Mouse (Mus musculus) lung, adult 2 months (tissue): ENCODE data around the gene Gtf2ird2. TPM values are rescaled to one million over a fixed set of nuclear protein-coding genes. Genes with fewer than 3 reads are reported as not detected.

Experiments
- DNase-seq: peaks from one replicate; pipeline ENCODE4 v3.0.0; 2022
- H3K4me1 ChIP-seq: fragments of 200-500 bp; 2 replicates; pipeline ENCODE4 v1.6.1; 2011; ENCODE audit warnings: low read length; ENCODE audit not compliant: control insufficient read depth, insufficient read depth
- H3K4me3 ChIP-seq: fragments of 200-500 bp; replicated peaks from 2 replicates; pipeline ENCODE3; 2011; ENCODE audit warnings: low read depth, mild to moderate bottlenecking, control low read depth, low read length; ENCODE audit errors: extremely low read depth
- CTCF ChIP-seq: fragments of 200-500 bp; IDR thresholded peaks from 2 replicates; pipeline ENCODE4 v1.5.1; 2011; ENCODE audit warnings: mild to moderate bottlenecking, low read length, control low read depth; ENCODE audit not compliant: insufficient read depth
- POLR2A ChIP-seq: fragments of 200-500 bp; IDR thresholded peaks from 2 replicates; pipeline ENCODE4 v1.6.1; 2011; ENCODE audit warnings: low read depth, mild to moderate bottlenecking, control low read depth, low read length, borderline replicate concordance; ENCODE audit errors: extremely low read depth
- WGBS: fragments of 180-500 bp; shearing (Covaris S2); methylation state at CpG from one replicate; pipeline ENCODE4 v1.1.7; 2018; 5-methylcytosine and 5-hydroxymethylcytosine counted together
- polyA plus RNA-seq: library from polyadenylated mRNA; depleted of rRNA; stranded (reverse); fragments of >200 nt; gene quantifications from 2 replicates; pipeline ENCODE4 v1.2.3, GENCODE M21; 2012

The Gtf2ird2 gene
- polyA plus RNA-seq, 1 experiment: 5.4 TPM

GRCm38 (mm10) chr5:134178536-134178935 is 5.3 kb upstream of the Gtf2ird2 start:
- TF ChIP-seq CTCF (no peak), POLR2A (no peak)
- WGBS: 61% methylated on average over 7 of the region's 7 CpGs
- H3K4me3 ChIP-seq: no peak overlapping the region
- H3K4me1 ChIP-seq: peaks cover 4% of the 10 kb centered on the region; the same call in 1 of the 2 replicates
- DNase-seq: no peak

DNA sequence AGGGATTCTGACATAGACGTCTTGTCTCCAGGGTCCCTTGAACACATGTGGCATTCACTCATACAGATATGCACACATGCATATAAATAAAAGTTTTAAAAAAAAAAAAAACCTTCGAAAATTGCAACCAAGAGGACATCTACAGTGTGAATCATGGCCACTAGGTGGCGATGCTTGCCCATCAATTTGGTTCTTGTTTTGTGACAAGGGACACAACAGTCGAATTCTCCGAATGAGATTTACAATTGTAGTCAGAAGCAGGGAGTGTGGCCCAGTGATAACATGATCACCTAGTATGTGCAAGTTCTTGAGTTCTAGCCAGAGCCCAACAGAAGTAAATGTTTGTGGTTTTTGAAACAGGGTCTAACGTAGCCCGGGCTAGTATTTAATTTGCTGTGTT is 3.9 kb upstream of the Gtf2ird2 start:
- peak; percentile 78 for DNase-seq
- TF ChIP-seq POLR2A: no peak
- peak; percentile 47 for TF ChIP-seq CTCF
- peaks cover 6% of the 10 kb centered on the region; the same call in 1 of the 2 replicates for H3K4me1 ChIP-seq
- 18% methylated on average over 7 of the region's 7 CpGs for WGBS
- H3K4me3 ChIP-seq: no peak overlapping the region

DNA sequence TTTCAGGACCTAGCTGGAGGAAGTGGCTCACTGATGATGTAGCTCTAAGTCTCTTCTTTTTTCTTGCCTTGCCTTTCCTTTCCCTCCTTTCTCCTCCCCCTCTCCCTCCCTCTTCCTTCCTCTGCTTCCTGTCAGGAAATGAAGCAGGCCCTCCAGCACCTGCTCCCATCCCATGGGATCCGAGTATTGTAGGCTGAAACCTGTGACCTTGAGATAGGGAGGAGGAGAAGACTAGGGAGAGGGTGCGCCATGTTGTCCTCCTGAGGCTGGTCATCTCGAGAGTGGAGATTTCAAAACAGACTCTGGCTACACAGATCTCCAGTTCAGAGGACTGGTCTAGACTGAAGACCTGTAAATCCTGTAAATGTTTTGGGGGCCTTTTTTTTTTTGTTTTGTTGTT is 1.6 kb upstream of the Gtf2ird2 start:
- no peak for DNase-seq
- WGBS: 43% methylated on average over 3 of the region's 3 CpGs
- TF ChIP-seq CTCF (no peak), POLR2A (no peak)
- Histone ChIP-seq H3K4me1 (peaks cover 6% of the 10 kb centered on the region; the same call in 1 of the 2 replicates), H3K4me3 (no peak overlapping the region)

DNA sequence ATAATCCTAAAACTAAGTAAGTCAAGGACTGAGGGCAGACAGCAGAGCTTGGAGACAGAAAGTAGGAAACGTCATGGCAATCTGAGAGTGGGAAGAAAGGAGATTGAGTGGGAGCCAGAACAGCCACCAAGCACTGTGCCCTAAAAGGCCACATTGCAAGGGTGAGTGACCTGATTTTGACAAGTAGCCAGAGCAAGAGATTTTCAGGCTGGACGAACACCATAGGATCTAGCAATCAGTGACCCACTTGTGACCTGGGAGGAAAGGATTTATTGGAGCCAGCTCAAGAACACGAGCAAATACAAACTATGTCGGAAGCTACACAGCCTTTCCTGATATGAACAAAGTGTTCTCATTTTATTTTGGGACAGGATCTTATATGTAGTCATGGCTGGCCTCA is 1.1 kb upstream of the Gtf2ird2 start:
- 28% methylated on average over 4 of the region's 4 CpGs for WGBS
- TF ChIP-seq POLR2A (no peak), CTCF (no peak)
- H3K4me3 ChIP-seq: no peak overlapping the region
- peaks cover 6% of the 10 kb centered on the region; the same call in 1 of the 2 replicates for H3K4me1 ChIP-seq
- DNase-seq: peak; percentile 20

DNA sequence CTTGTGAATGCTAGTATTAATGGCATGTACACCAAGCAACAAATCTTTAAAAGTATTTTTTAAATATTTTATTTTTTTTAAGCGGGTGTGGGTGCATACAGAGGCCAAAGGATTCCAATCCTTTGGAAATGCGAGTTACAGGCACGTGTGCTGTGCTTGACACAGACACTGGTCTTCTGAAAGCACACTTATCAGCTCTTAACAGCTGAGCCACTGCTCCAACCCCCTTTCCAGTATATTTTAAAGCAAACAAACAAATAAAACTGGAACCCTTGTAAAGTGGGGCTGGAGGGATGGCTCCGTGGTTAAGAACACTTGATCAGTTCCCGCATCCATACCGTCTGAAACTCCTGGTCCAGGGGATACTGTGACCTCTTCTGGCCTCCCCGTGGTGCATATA is 657 bp upstream of the Gtf2ird2 start:
- H3K4me3 ChIP-seq: no peak overlapping the region
- no peak for TF ChIP-seq POLR2A
- no peak for TF ChIP-seq CTCF
- no peak for DNase-seq
- 34% methylated on average over 7 of the region's 7 CpGs for WGBS
- peaks cover 6% of the 10 kb centered on the region; the same call in 1 of the 2 replicates for H3K4me1 ChIP-seq

GRCm38 (mm10) chr5:134186059-134186458 is 2.2 kb downstream of the Gtf2ird2 start:
- WGBS: 81% methylated on average over 3 of the region's 3 CpGs
- H3K4me1 ChIP-seq: peaks cover 6% of the 10 kb centered on the region; the same call in 1 of the 2 replicates
- DNase-seq: no peak
- H3K4me3 ChIP-seq: no peak overlapping the region
- TF ChIP-seq POLR2A (no peak), CTCF (no peak)

GRCm38 (mm10) chr5:134186961-134187731 is 3.3 kb downstream of the Gtf2ird2 start:
- H3K4me1 ChIP-seq: peaks cover 6% of the 10 kb centered on the region; the same call in 1 of the 2 replicates
- WGBS: 61% methylated on average over 4 of the region's 4 CpGs
- H3K4me3 ChIP-seq: no peak overlapping the region
- TF ChIP-seq POLR2A (no peak), CTCF (peak; percentile 94)
- peak; percentile 68 for DNase-seq

DNA sequence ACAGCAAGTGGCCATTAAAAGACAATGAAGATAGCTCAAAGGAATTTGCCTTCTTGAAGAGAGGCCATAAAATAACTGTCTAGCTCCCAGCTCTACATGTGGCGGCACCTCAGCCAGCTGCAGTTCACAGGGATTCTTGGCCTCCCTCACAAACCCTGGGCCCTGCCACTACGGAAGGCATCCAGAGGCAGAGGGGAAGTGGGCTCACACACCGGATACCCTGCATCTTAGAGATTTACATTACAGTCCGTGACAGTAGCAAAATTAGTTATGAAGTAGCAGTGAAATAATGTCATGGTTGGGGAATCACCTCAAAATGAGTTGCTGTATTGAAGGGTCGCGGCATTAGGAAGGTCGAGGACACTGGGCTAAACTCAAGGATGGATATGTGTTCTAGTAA is 4.8 kb downstream of the Gtf2ird2 start:
- TF ChIP-seq CTCF (no peak), POLR2A (no peak)
- Histone ChIP-seq H3K4me3 (no peak overlapping the region), H3K4me1 (0 out of 2 replicates have a peak, but pooled peaks cover 1% of the 10 kb centered on the region)
- DNase-seq: no peak
- 68% methylated on average over 7 of the region's 7 CpGs for WGBS

DNA sequence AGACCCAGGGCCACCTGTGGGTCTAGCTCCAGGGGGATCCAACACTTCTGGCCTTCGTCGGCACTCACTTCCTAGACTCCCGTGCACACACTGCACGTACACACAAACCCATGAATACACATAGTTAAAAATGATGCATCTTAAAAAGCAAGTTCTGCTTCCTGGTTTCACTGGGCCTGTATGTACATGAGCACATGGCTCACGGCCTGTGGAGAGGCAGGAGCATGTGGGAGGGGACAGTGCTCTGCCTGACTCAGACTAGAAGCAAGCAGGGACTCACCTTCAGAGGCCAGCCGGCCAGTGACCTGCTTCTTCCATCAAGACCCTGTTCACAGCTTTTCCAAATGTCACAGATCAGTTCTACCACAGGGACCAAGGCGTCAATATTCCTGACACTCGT is 9.8 kb downstream of the Gtf2ird2 start:
- WGBS: 85% methylated on average over 8 of the region's 8 CpGs
- no peaks in the 10 kb centered on the region for H3K4me1 ChIP-seq
- DNase-seq: no peak
- TF ChIP-seq CTCF: no peak
- TF ChIP-seq POLR2A: no peak
- H3K4me3 ChIP-seq: no peak overlapping the region

GRCm38 (mm10) chr5:134206721-134207120 is 22.9 kb downstream of the Gtf2ird2 start:
- no peak overlapping the region for H3K4me3 ChIP-seq
- peaks cover 4% of the 10 kb centered on the region for H3K4me1 ChIP-seq
- no peak for DNase-seq
- TF ChIP-seq POLR2A: no peak
- TF ChIP-seq CTCF: no peak
- WGBS: 76% methylated on average over 10 of the region's 10 CpGs
